Mouse (Mus musculus): ENCODE results near the gene Dars2.
A peak's percentile ranks its signal among the peaks of the same experiment; 100 is the strongest.

Gene Dars2

GRCm38 (mm10) chr1:161070352-161071271 is at the start of gene Dars2, which contains the start of gene Cenpl:
Gene Dars2, minus strand, starts transcription at chr1:161070658.
Gene Cenpl, plus strand, starts transcription at chr1:161070713.
- peak; percentile 96 for DNase-seq

DNA sequence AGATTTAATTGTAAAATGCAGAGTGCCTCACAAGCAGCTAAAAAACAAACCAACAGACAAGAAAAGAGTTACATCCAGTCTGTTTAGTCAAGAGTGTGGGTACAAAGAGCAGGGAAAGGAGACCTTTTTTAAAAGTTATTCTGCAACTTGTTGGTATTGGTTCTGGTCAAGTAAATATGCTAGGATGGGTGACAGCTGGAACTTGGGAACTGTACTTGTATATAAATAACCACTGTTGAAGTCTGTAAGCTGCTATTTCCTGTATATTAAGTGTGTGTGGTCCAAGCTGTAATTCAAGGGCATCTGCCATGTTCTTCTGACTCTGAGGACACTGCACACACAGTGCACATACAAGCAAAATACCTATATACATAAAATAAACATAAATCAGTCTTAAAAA is 44.1 kb upstream of the Dars2 start:
- no peak for DNase-seq

DNA sequence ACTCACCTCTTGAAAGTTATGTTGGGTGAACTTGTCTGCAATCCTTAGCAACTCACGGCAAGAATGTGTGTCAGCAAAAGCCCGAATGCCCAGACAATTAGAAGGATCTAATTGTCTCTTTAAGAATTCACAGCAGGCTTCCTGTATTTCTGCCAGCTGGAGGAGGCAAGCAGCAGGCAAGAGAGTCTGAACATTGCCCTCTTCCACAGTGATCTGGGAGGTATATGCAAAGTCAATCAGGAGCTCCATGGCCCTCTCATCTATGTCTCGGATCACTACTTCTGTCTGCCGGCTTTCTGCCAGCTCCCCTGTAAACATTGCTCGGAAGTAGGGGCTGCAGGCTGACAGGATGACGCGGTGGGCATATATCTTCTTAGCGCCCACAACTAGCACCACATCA is 38.8 kb upstream of the Dars2 start:
- no peak for DNase-seq

GRCm38 (mm10) chr1:161103842-161104241 is 33.4 kb upstream of the Dars2 start:
- no peak for DNase-seq

GRCm38 (mm10) chr1:161099721-161100405 is 29.4 kb upstream of the Dars2 start:
- DNase-seq: no peak

DNA sequence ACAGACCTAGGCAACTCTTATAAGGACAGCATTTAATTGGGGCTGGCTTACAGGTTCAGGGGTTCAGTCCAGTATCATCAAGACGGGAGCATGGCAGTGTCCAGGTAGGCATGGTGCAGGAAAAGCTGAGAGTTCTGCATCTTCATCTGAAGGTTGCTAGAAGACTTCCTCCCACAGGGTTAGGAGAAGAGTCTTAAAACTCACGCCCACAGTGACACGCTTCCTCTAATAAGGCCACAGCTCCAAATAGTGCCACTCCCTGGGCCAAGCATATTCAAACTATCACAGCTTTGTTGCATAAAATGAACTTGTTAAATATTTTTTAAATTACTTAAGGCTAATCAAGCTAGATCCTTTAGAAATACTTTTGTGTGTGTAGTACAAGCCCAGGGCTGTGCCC is 6.8 kb upstream of the Dars2 start:
- no peak for DNase-seq

DNA sequence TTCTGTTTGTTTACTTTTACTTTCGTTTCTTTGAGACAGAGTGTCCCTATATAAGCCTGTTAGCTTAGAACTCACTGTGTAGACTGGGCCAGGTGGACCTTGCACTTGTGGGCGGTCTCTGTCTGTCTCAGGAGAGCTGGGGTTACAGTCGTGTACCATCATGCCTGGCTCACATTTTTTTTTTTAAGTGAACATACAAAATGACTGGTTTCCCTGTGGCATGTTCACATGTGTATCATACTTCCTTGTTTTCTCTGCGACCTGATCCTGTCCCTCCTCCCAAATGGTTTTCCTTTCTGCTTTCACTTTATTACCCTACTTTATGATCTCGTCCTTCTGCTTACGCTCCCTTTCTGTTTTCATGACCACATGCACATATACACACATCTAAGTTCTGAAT is 5.8 kb upstream of the Dars2 start:
- DNase-seq: no peak

GRCm38 (mm10) chr1:161071272-161071620 is 788 bp upstream of the Dars2 start:
- DNase-seq: no peak

GRCm38 (mm10) chr1:161063351-161063750 is 7.1 kb downstream of the Dars2 start:
- no peak for DNase-seq

GRCm38 (mm10) chr1:161057164-161057563 is 13.3 kb downstream of the Dars2 start:
- DNase-seq: no peak

DNA sequence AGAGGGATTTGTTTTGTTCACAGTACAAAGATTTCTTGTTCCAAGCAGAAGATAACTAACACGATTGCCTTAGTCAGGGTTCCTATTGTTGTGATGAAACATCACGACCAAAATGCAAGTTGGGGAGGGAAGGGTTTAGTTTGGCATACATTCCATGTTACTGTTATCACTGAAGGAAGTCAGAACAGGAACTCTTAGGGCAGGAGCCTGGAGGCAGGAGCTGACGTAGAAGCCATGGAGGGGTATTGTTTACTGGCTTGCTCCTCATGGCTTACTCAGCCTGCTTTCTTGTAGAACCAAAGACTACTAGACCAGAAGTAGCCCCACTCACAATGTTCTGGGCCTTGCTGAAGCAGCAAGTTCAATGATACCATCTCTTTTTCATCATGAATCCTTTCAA is 23.5 kb downstream of the Dars2 start:
- no peak for DNase-seq

DNA sequence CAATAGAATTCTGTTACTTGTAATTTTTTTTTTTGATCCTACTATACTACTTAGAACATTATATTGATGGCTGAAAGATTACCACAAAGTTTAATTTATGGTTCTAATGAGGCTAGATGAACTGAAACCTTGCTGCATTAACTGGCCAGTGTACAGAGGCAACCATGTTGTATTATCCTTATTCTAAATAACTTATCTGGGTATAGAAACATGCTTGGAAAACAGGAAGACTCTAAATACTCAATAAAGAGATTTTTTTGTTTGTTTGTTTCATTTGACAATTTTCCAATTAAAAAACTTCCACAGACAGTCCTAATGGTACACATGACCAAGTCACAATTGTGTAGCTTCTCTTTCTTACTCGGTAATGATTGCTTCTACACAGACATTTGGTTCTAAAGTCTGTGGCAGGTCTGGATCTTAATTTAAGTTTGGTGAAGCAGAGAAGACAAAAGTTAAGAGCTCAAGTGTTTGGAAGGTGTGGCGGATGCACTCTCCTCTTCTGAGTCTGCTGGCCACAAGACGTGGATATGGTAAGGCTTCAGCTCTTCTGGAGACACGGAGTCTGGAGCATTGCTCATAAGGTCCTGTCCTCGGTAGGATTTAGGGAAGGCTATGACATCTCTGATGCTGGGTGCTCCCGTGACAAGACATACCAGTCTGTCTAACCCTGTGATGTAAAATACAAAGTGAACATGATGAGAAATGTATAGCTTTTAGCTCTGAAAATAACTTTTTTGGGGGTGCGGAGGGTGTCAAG is 29.0 kb downstream of the Dars2 start:
- no peak for DNase-seq

- DNase-seq: no peak
Measured at GRCm38 (mm10) chr1:161040855-161041254, 29.6 kb downstream of the Dars2 start.

DNA sequence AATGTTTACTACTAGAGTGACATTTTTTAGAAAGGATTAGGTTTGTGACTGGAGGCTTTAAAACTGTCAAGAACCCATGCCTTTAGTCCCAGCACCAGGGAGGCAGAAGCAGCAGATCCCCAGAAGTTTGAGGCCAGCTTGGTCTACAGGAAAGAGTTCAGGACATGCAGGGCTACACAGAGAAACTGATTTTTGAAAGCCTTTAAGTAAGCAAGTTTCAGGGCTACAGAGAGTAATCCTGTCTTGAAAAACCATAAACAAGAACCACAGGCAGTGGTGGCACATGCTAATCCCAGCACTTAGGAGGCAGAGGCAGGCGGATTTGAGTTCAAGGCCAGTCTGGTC is 30.1 kb downstream of the Dars2 start:
- DNase-seq: no peak

GRCm38 (mm10) chr1:161039741-161040425 is 30.6 kb downstream of the Dars2 start:
- no peak for DNase-seq

- no peak for DNase-seq
Measured at GRCm38 (mm10) chr1:161038968-161039721, 31.3 kb downstream of the Dars2 start.

- no peak for DNase-seq
Measured at GRCm38 (mm10) chr1:161038004-161038403, 32.5 kb downstream of the Dars2 start.

DNA sequence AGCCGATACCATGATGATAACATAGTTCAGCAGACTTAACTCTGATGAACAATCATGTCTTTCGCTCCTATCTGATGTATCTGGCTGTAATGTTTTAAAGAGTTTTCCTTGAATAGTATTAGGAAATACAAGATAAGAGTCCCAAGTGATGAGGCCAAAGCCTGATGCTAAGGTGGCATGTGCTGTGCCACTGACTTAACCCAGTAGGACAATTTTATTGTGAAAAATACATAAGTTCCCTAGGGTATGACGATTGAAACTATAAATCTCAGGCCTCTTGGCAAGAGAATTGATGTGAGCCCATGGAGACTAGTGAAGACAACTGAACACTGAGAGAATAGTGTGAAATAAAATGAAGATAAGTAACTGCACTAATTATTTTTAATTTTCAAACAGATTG is 32.9 kb downstream of the Dars2 start:
- DNase-seq: no peak

GRCm38 (mm10) chr1:161037026-161037425 is 33.4 kb downstream of the Dars2 start:
- DNase-seq: no peak

- DNase-seq: peak; percentile 27
Measured at GRCm38 (mm10) chr1:161036411-161036841, 34.0 kb downstream of the Dars2 start.

- DNase-seq: peak; percentile 70
Measured at GRCm38 (mm10) chr1:161035786-161036404, 34.6 kb downstream of the Dars2 start.
